Mouse (Mus musculus): Measurements from ENCODE around the gene Egfl6. TPM values are rescaled to one million over a fixed set of nuclear protein-coding genes. Genes with fewer than 3 reads are reported as not detected.
A peak's percentile ranks its signal among the peaks of the same experiment; 100 is the strongest.

The Egfl6 gene
- total and polyA plus RNA-seq, 3 experiments = 0.28 TPM; not detected in 2

DNA sequence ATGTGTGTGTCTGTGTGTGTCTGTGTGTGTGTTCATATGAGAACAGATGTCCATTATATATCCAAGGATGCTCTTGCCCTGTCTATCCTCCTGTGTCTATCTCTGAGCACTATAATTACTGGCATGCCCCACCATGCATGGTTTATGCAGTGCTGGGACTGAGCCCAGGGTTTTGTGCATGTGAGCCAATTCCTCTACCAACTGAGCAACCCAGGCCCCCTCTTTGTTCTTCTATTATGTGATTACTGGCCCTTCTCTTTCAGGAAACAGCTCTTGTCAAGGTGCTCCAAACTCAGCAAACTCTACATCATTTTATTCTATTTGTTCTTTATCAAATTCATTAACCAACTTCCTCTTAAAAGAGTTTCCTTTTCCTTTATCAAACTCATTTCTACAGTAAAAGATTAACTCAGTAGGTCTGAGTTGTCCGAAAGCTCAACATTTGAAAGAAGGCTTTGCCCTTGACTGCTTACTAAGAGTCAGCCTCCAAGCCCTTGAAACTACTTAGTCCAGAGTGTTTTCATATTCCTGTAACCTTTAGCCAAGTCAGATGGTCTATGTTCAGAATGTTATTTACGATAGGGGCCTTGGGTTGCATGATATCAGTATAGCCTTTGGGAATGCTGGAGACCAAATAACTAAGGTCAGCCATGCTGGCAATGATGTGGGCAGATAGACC lies 59.7 kb downstream of the Egfl6 start:
- Histone ChIP-seq H3K79me2 (ENCODE audit: control insufficient read depth, insufficient read depth, low read length, poor library complexity) (no peaks in the 10 kb centered on the region), H3K36me3 (ENCODE audit: control insufficient read depth in 1 of 2, insufficient read depth in 2 of 2, low read length in 2 of 2) (peaks cover 0 to 4% of the 10 kb centered on the region in 2 experiments; a peak in 1 of 4 replicates), H3K4me1 (ENCODE audit: control insufficient read depth in 1 of 2, insufficient read depth in 2 of 2, low read length in 2 of 2) (peaks cover 0 to 4% of the 10 kb centered on the region in 2 experiments; a peak in 2 of 4 replicates), H3K9ac (ENCODE audit: control insufficient read depth, low read depth, low read length, poor library complexity, severe bottlenecking) (no peak overlapping the region), H3K9me3 (replicated peaks; ENCODE audit: insufficient read depth, low read length) (no peaks in the 10 kb centered on the region), H3K27me3 (ENCODE audit: control insufficient read depth in 1 of 2, insufficient read depth in 2 of 2, low read length in 2 of 2) (no peaks in the 10 kb centered on the region; a peak in 1 of 4 replicates), H3K27ac (ENCODE audit: control insufficient read depth, low read depth, low read length) (no peak overlapping the region), H3K4me3 (ENCODE audit: control insufficient read depth in 1 of 2, insufficient read depth in 1 of 2, low read depth in 2 of 2, low read length in 2 of 2) (no peak overlapping the region)
- TF ChIP-seq ZKSCAN1 (IDR thresholded peaks at IDR 0.05; ENCODE audit: low read depth, low read length) (no peak), RCOR1 (IDR thresholded peaks at IDR 0.05; ENCODE audit: low read depth, low read length) (no peak)
- peak; percentile 17 for DNase-seq (ENCODE audit: low read depth, low spot score)

- Histone ChIP-seq H3K4me1 (ENCODE audit: control insufficient read depth in 1 of 2, insufficient read depth in 2 of 2, low read length in 2 of 2) (peaks cover 0 to 7% of the 10 kb centered on the region in 2 experiments; a peak in 3 of 4 replicates), H3K9me3 (replicated peaks; ENCODE audit: insufficient read depth, low read length) (no peaks in the 10 kb centered on the region), H3K79me2 (ENCODE audit: control insufficient read depth, insufficient read depth, low read length, poor library complexity) (no peaks in the 10 kb centered on the region), H3K9ac (ENCODE audit: control insufficient read depth, low read depth, low read length, poor library complexity, severe bottlenecking) (no peak overlapping the region), H3K27ac (ENCODE audit: control insufficient read depth, low read depth, low read length) (no peak overlapping the region), H3K27me3 (ENCODE audit: control insufficient read depth in 1 of 2, insufficient read depth in 2 of 2, low read length in 2 of 2) (no peaks in the 10 kb centered on the region), H3K4me3 (ENCODE audit: control insufficient read depth in 1 of 2, insufficient read depth in 1 of 2, low read depth in 2 of 2, low read length in 2 of 2) (no peak overlapping the region), H3K36me3 (ENCODE audit: control insufficient read depth in 1 of 2, insufficient read depth in 2 of 2, low read length in 2 of 2) (peaks cover 0 to 2% of the 10 kb centered on the region in 2 experiments; a peak in 1 of 4 replicates)
- no peak for TF ChIP-seq MXI1 (IDR thresholded peaks at IDR 0.05; ENCODE audit: low read depth, low read length)
- no peak for TF ChIP-seq MAX (IDR thresholded peaks at IDR 0.05; ENCODE audit: low read length)
- no peak for TF ChIP-seq ZC3H11A (IDR thresholded peaks at IDR 0.05; ENCODE audit: low read depth, low read length)
- DNase-seq (ENCODE audit: low read depth, low spot score) = no peak
Observed at GRCm38 (mm10) chrX:166520782-166521181, 64.7 kb downstream of the Egfl6 start.

GRCm38 (mm10) chrX:166518345-166518744 lies 67.2 kb downstream of the Egfl6 start, which contains the start of gene Tceanc:
Tceanc (minus strand) TSS chrX:166518567.
- H3K4me3 ChIP-seq (ENCODE audit: control insufficient read depth in 1 of 2, insufficient read depth in 1 of 2, low read depth in 2 of 2, low read length in 2 of 2) = no peak within 1 kb of the TSS
- H3K9ac ChIP-seq (ENCODE audit: control insufficient read depth, low read depth, low read length, poor library complexity, severe bottlenecking) = no peak within 1 kb of the TSS
- peaks cover 0 to 14% of the 10 kb centered on the region in 2 experiments; a peak in 3 of 4 replicates for H3K4me1 ChIP-seq (ENCODE audit: control insufficient read depth in 1 of 2, insufficient read depth in 2 of 2, low read length in 2 of 2)
- DNase-seq (ENCODE audit: low read depth, low spot score) = no peak
- H3K36me3 ChIP-seq (ENCODE audit: control insufficient read depth in 1 of 2, insufficient read depth in 2 of 2, low read length in 2 of 2) = peaks cover 0 to 11% of the 10 kb centered on the region in 2 experiments; a peak in 2 of 4 replicates
- no peak within 1 kb of the TSS for H3K27ac ChIP-seq (ENCODE audit: control insufficient read depth, low read depth, low read length)
- TF ChIP-seq RCOR1 (IDR thresholded peaks at IDR 0.05; ENCODE audit: low read depth, low read length) (no peak), TAL1 (IDR thresholded peaks at IDR 0.05; ENCODE audit: low read length) (no peak), EP300 (IDR thresholded peaks at IDR 0.05; ENCODE audit: low read depth in 1 of 2, low read length in 2 of 2) (no peak), TBP (IDR thresholded peaks at IDR 0.05; ENCODE audit: low read depth, low read length) (no peak), ETS1 (IDR thresholded peaks at IDR 0.05; ENCODE audit: low read depth, low read length) (no peak), MYB (IDR thresholded peaks at IDR 0.05; ENCODE audit: low read depth, low read length) (no peak), CHD2 (IDR thresholded peaks at IDR 0.05; ENCODE audit: low read length) (no peak), BHLHE40 (IDR thresholded peaks at IDR 0.05; ENCODE audit: borderline replicate concordance, low read depth, low read length) (no peak), NRF1 (IDR thresholded peaks at IDR 0.05; ENCODE audit: insufficient read depth, low read depth, low read length, poor library complexity, severe bottlenecking) (no peak), HCFC1 (IDR thresholded peaks at IDR 0.05; ENCODE audit: low read depth, low read length) (no peak)
- no peaks in the 10 kb centered on the region for H3K9me3 ChIP-seq (replicated peaks; ENCODE audit: insufficient read depth, low read length)
- H3K79me2 ChIP-seq (ENCODE audit: control insufficient read depth, insufficient read depth, low read length, poor library complexity) = no peaks in the 10 kb centered on the region
- no peaks in the 10 kb centered on the region for H3K27me3 ChIP-seq (ENCODE audit: control insufficient read depth in 1 of 2, insufficient read depth in 2 of 2, low read length in 2 of 2)
